Mouse (Mus musculus) embryonic facial prominence, embryonic 12.5 days (tissue): ENCODE measurements at regions not wholly inside any gene's neighbourhood (a gene's known extent, or its start where the extent isn't known, plus 50 kb on each side); places are given as distances from the start of the nearest gene placed in this dataset.

ENCODE experiments used
- ATAC-seq: fragments of 200-750 bp; cut with Nextera tagmentation; 2 replicates; pipeline ENCODE4 v1.8.0; 2017; ENCODE audit not compliant: insufficient number of reproducible peaks, insufficient read depth, low FRiP score, low TSS enrichment
- H3K27ac ChIP-seq: fragments of 300-500 bp; sonication (generic); 2 replicates; pipeline ENCODE4 v1.5.1; 2016; ENCODE audit warnings: mild to moderate bottlenecking
- H3K27me3 ChIP-seq: fragments of 300-500 bp; sonication (generic); 2 replicates; pipeline ENCODE4 v1.6.1; 2016; ENCODE audit warnings: mild to moderate bottlenecking, moderate library complexity
- H3K36me3 ChIP-seq: fragments of 300-500 bp; sonication (generic); 2 replicates; pipeline ENCODE4 v1.6.1; 2016; ENCODE audit warnings: mild to moderate bottlenecking
- H3K4me1 ChIP-seq: fragments of 300-500 bp; sonication (generic); 2 replicates; pipeline ENCODE4 v1.6.1; 2016
- H3K4me2 ChIP-seq: fragments of 300-500 bp; sonication (generic); replicated peaks from 2 replicates; pipeline ENCODE4 v1.6.1; 2016; ENCODE audit warnings: mild to moderate bottlenecking, moderate library complexity
- H3K4me3 ChIP-seq: fragments of 300-500 bp; sonication (generic); 2 replicates; pipeline ENCODE4 v1.5.1; 2016; ENCODE audit warnings: mild to moderate bottlenecking
- H3K9ac ChIP-seq: fragments of 300-500 bp; sonication (generic); 2 replicates; pipeline ENCODE4 v1.6.1; 2016; ENCODE audit warnings: mild to moderate bottlenecking, moderate library complexity
- H3K9me3 ChIP-seq: fragments of 300-500 bp; sonication (generic); 2 replicates; pipeline ENCODE4 v1.6.1; 2016; ENCODE audit warnings: mild to moderate bottlenecking, moderate library complexity
- WGBS: fragments of 180-500 bp; shearing (Covaris S2); methylation state at CpG from one replicate; pipeline ENCODE4 v1.1.7; 2016; 5-methylcytosine and 5-hydroxymethylcytosine counted together

- no peak overlapping the region for H3K27ac ChIP-seq
- no peak for ATAC-seq
- no peaks in the 10 kb centered on the region for H3K27me3 ChIP-seq
- peaks cover 18% of the 10 kb centered on the region; the same call in 1 of the 2 replicates for H3K4me1 ChIP-seq
- no peak overlapping the region for H3K4me2 ChIP-seq
- H3K9me3 ChIP-seq = no peaks in the 10 kb centered on the region
- 67% methylated on average over 2 of the region's 2 CpGs for WGBS
- H3K36me3 ChIP-seq = no peaks in the 10 kb centered on the region
- H3K4me3 ChIP-seq = no peak overlapping the region
- no peak overlapping the region for H3K9ac ChIP-seq
Measured at GRCm38 (mm10) chr17:27339261-27339660, 135.0 kb upstream of the Lemd2 start.

DNA sequence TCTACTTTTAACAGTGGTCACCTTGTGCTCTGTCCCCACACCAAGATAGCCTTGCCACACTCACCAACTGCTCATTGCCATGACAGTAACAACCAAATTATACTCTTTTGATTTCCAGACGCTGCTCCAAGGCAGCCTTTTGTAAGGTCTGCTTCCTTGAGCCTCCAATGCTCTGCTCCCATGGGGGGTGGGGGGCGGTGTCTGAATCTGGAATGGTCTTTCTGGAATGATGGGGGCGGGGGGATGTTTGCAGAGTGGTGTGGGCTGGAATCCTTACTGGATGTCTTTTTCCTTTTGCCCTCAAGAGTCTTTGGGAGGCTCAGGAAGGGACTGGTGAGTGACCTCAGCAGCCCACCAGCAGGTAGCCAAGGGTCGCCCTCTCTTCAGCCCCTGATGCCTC is 131.4 kb upstream of the Lemd2 start:
- Histone ChIP-seq H3K9me3 (no peaks in the 10 kb centered on the region), H3K27ac (no peak overlapping the region), H3K36me3 (no peaks in the 10 kb centered on the region), H3K27me3 (no peaks in the 10 kb centered on the region), H3K4me3 (no peak overlapping the region), H3K9ac (no peak overlapping the region), H3K4me1 (peaks cover 18% of the 10 kb centered on the region; the same call in 1 of the 2 replicates), H3K4me2 (no peak overlapping the region)
- WGBS = 47% methylated on average over 4 of the region's 4 CpGs
- ATAC-seq = no peak

- no peak for ATAC-seq
- no peaks in the 10 kb centered on the region for H3K9me3 ChIP-seq
- H3K4me2 ChIP-seq = no peak overlapping the region
- no peak overlapping the region for H3K27ac ChIP-seq
- H3K27me3 ChIP-seq = no peaks in the 10 kb centered on the region
- peaks cover 18% of the 10 kb centered on the region; the same call in 1 of the 2 replicates for H3K4me1 ChIP-seq
- WGBS = 86% methylated on average over 16 of the region's 16 CpGs
- no peak overlapping the region for H3K9ac ChIP-seq
- H3K4me3 ChIP-seq = no peak overlapping the region
- H3K36me3 ChIP-seq = no peaks in the 10 kb centered on the region
Measured at GRCm38 (mm10) chr17:27333593-27333992, 129.3 kb upstream of the Lemd2 start.

DNA sequence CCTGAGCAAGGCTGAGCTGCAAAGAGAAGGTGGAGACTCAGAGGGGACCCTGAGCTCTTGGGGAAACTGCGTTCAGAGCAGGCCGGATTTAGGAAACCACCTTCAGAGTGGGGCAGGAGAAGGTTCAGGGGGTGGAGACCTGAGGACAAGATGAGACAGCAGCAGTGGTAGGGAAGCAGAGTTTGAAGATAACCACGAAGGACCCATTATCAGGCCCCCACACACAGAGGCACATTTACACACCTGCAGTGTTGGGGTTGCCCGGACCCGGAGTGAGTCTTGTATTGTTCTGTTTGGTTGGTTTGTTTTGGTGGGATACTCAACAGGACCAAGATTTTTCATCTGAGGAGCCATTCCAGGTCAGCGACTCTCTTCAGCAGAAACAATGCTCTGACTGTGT is 128.9 kb upstream of the Lemd2 start:
- H3K27me3 ChIP-seq = 0 out of 2 replicates have a peak, but pooled peaks cover 4% of the 10 kb centered on the region
- H3K4me2 ChIP-seq = no peak overlapping the region
- H3K4me1 ChIP-seq = peaks cover 18% of the 10 kb centered on the region; the same call in 1 of the 2 replicates
- H3K9ac ChIP-seq = no peak overlapping the region
- ATAC-seq = no peak
- WGBS = 86% methylated on average over 6 of the region's 6 CpGs
- no peaks in the 10 kb centered on the region for H3K36me3 ChIP-seq
- no peak overlapping the region for H3K27ac ChIP-seq
- H3K4me3 ChIP-seq = no peak overlapping the region
- H3K9me3 ChIP-seq = no peaks in the 10 kb centered on the region

DNA sequence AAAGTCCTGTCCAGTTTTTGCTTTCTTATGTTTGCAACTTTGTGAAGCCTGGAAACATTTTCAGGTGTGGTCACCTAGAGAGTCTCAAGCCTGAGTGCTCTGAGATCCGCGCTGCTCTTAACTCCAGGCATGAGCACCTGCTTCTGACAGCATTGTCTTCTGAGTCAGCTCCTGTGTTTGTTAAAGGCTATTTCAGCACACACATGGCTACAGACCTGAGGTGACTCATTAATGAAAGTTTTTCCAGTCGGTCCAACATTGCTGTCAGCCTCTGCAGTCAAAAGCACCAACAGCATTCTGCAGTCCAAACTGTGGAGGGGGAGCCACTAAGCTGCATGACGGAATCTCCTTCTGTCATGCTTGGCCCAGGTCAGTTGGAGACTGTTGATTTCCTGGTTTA is 127.8 kb upstream of the Lemd2 start:
- Histone ChIP-seq H3K9me3 (no peaks in the 10 kb centered on the region), H3K9ac (no peak overlapping the region), H3K27ac (no peak overlapping the region), H3K4me1 (peaks cover 18% of the 10 kb centered on the region; the same call in 1 of the 2 replicates), H3K27me3 (0 out of 2 replicates have a peak, but pooled peaks cover 4% of the 10 kb centered on the region), H3K4me3 (no peak overlapping the region), H3K4me2 (no peak overlapping the region), H3K36me3 (no peaks in the 10 kb centered on the region)
- 84% methylated on average over 4 of the region's 4 CpGs for WGBS
- no peak for ATAC-seq

GRCm38 (mm10) chr17:27331630-27332029 is 127.4 kb upstream of the Lemd2 start:
- 80% methylated on average over 5 of the region's 5 CpGs for WGBS
- no peak overlapping the region for H3K4me3 ChIP-seq
- H3K27ac ChIP-seq = no peak overlapping the region
- H3K36me3 ChIP-seq = no peaks in the 10 kb centered on the region
- H3K9ac ChIP-seq = no peak overlapping the region
- no peak overlapping the region for H3K4me2 ChIP-seq
- H3K27me3 ChIP-seq = 0 out of 2 replicates have a peak, but pooled peaks cover 4% of the 10 kb centered on the region
- H3K9me3 ChIP-seq = no peaks in the 10 kb centered on the region
- H3K4me1 ChIP-seq = peaks cover 18% of the 10 kb centered on the region; the same call in 1 of the 2 replicates
- no peak for ATAC-seq

- no peak overlapping the region for H3K9ac ChIP-seq
- H3K36me3 ChIP-seq = no peaks in the 10 kb centered on the region
- ATAC-seq = no peak
- no peak overlapping the region for H3K27ac ChIP-seq
- no peak overlapping the region for H3K4me2 ChIP-seq
- WGBS = 63% methylated on average over 6 of the region's 6 CpGs
- no peaks in the 10 kb centered on the region for H3K9me3 ChIP-seq
- H3K4me3 ChIP-seq = no peak overlapping the region
- H3K4me1 ChIP-seq = no peaks in the 10 kb centered on the region
- H3K27me3 ChIP-seq = peaks cover 14% of the 10 kb centered on the region
Measured at GRCm38 (mm10) chr17:27329791-27330190, 125.5 kb upstream of the Lemd2 start.

GRCm38 (mm10) chr17:27329183-27329582 is 124.9 kb upstream of the Lemd2 start:
- Histone ChIP-seq H3K27ac (no peak overlapping the region), H3K4me3 (no peak overlapping the region), H3K4me2 (no peak overlapping the region), H3K27me3 (peaks cover 14% of the 10 kb centered on the region), H3K9me3 (no peaks in the 10 kb centered on the region), H3K36me3 (no peaks in the 10 kb centered on the region), H3K9ac (no peak overlapping the region), H3K4me1 (no peaks in the 10 kb centered on the region)
- no peak for ATAC-seq
- WGBS = 86% methylated on average over 8 of the region's 8 CpGs

DNA sequence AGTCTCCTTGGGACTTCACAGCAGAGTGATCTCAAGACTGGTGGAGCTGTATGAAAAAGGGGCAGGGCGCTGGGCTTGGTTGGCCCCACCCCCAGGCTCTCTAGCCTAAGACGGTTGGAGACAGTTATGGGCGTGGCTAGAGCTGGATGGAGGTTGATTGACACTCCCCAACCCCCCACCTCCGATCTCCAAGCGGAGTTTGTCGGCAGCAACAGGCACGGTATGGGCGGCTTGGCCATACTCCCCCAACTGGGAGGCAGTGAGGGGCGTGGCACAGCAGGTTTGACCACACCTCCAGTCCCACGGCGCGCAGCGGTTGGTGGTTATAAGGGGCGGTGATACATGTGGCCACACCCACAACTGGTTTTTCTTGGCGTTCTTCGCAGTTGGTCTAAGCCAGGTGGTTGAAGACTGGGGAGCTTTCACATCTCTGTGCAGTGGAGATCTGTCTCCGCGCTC is 120.8 kb upstream of the Lemd2 start:
- Histone ChIP-seq H3K9me3 (no peaks in the 10 kb centered on the region), H3K27me3 (peaks cover 14% of the 10 kb centered on the region)
- 10% methylated on average over 18 of the region's 18 CpGs for WGBS

DNA sequence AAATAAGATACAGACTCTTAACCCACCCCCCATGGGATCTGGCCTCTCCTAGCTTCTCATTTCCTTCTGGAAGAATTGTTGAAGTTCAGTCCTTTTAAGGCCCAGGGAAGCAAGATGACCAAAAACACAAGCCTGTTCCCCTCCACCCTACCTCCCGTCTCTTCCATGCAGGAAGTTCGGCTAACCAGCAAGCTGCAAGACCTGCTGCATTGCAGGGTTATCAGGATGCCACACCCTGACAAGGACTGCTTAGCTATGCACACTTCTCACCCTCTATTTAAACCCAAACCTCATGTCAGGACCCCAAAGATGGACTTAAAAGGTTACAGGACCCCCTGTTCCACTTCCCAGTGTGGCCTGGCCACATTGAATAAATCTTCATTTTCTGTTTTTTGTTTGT is 119.2 kb upstream of the Lemd2 start:
- H3K4me1 ChIP-seq = no peaks in the 10 kb centered on the region
- WGBS = 73% methylated on average over 2 of the region's 2 CpGs
- H3K36me3 ChIP-seq = no peaks in the 10 kb centered on the region
- H3K4me3 ChIP-seq = no peak overlapping the region
- ATAC-seq = no peak
- no peak overlapping the region for H3K9ac ChIP-seq
- peaks cover 14% of the 10 kb centered on the region for H3K27me3 ChIP-seq
- H3K9me3 ChIP-seq = no peaks in the 10 kb centered on the region
- no peak overlapping the region for H3K27ac ChIP-seq
- H3K4me2 ChIP-seq = no peak overlapping the region

More for the DNA sequence above, 120.8 kb upstream of the Lemd2 start:
- peak; percentile 67; the same call in 1 of the 2 replicates for ATAC-seq
- peak overlapping the region; percentile 44 for H3K4me2 ChIP-seq
- peak overlapping the region; percentile 18 for H3K4me3 ChIP-seq
- H3K4me1 ChIP-seq = no peaks in the 10 kb centered on the region
- no peak overlapping the region for H3K27ac ChIP-seq
- no peaks in the 10 kb centered on the region for H3K36me3 ChIP-seq
- H3K9ac ChIP-seq = 0 out of 2 replicates have a peak overlapping the region, but pooled peaks have one; percentile 7

DNA sequence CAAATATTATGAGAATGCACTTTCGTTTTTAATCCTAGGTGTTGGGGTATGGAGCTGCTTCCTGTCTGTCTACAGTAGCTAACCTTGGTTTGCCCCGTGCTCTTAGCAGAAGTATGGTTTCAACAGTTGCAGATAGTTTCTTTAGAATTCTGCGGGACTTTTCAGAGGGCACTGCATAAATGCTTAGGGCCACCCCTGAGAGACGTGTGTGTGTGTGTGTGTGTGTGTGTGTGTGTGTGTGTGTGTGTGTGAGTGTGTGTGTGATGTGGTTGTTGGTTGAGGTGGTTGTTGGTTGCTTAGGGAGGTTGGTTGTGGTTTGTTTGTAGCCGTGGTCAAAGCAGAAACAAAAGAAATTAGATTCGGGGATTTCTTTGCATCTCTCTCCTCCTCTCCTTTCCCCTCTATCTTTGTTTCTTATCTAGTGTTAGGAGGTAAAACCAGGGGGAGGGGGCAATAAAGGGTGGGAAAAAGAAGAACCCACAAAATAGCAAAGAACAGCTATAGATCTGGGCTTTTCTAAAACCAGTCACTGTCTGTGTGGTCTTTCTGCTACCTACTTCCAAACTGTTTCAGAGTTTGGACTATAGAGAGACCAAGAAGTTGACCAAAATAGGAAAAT is 118.7 kb upstream of the Lemd2 start:
- Histone ChIP-seq H3K9me3 (no peaks in the 10 kb centered on the region), H3K4me3 (no peak overlapping the region), H3K4me1 (no peaks in the 10 kb centered on the region), H3K36me3 (no peaks in the 10 kb centered on the region), H3K9ac (no peak overlapping the region), H3K27ac (no peak overlapping the region), H3K27me3 (peaks cover 10% of the 10 kb centered on the region), H3K4me2 (no peak overlapping the region)
- ATAC-seq = no peak
- 81% methylated on average over 6 of the region's 6 CpGs for WGBS

DNA sequence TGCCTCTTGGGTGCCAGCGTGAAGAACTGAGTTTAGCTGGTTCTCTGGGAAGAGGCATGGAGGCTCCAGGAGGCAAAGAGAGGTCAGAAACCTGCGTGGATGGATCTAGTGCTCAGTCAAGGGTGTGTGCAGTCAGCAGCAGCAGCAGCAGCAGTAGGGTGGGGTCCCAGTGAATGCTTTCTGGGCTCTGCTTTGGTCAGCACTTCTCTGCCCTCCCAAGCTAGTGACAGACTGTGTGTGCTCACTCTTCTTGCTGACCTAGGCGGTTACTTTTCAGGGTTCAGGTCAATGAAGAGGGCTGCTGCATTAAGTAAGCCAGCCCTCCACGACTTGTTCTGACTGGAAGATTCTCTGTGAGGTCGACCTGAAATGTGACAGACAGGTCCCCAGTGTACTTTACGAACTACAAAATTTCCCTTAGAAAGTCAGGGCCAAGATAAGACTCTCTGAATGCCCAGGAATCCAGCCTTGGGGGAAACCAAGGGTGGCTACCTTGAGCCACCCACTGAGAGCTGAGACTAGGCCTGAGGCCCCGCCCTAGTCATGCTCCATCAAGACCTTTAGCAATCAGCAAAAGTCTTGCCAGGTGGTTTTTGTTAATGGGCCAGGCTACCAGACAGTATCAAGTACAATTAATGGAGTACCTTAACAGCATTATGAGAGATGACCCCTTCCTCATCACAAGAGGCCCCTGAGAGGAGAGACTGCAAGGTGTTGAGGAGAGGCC is 114.9 kb upstream of the Lemd2 start:
- Histone ChIP-seq H3K27me3 (no peaks in the 10 kb centered on the region), H3K4me3 (no peak overlapping the region), H3K4me2 (no peak overlapping the region), H3K27ac (no peak overlapping the region), H3K9ac (no peak overlapping the region), H3K4me1 (peaks cover 5% of the 10 kb centered on the region; the same call in 1 of the 2 replicates), H3K9me3 (no peaks in the 10 kb centered on the region), H3K36me3 (no peaks in the 10 kb centered on the region)
- 72% methylated on average over 7 of the region's 7 CpGs for WGBS
- ATAC-seq = no peak
